Mouse (Mus musculus): ENCODE data around the gene Ctnnb1. TPM values are rescaled to one million over a fixed set of nuclear protein-coding genes. Genes with fewer than 3 reads are reported as not detected.

Gene Ctnnb1
- polyA plus RNA-seq, 1 experiment from 2014 or later = 740 TPM

- peaks cover 15% of the 10 kb centered on the region for H3K4me1 ChIP-seq (ENCODE audit: control insufficient read depth, insufficient read depth, low read length)
- no peak for ATAC-seq (ENCODE audit: low FRiP score, low TSS enrichment)
- H3K27ac ChIP-seq (ENCODE audit: low read depth, low read length) = no peak overlapping the region
- 77% methylated on average over 3 of the region's 3 CpGs for WGBS
- no peaks in the 10 kb centered on the region for H3K9me3 ChIP-seq (ENCODE audit: control insufficient read depth, low read length)
- no peak overlapping the region for H3K4me3 ChIP-seq (ENCODE audit: low read length)
- H3K36me3 ChIP-seq (ENCODE audit: control insufficient read depth, insufficient read depth, low read length) = peaks cover 99% of the 10 kb centered on the region
- H3K4me2 ChIP-seq (replicated peaks; ENCODE audit: low read depth, low read length) = no peak overlapping the region
- no peak overlapping the region for H3K9ac ChIP-seq (ENCODE audit: low read depth, low read length)
- H3K27me3 ChIP-seq (ENCODE audit: control insufficient read depth, insufficient read depth, low read length) = no peaks in the 10 kb centered on the region
Observed at GRCm38 (mm10) chr9:120961466-120961865, 32.5 kb downstream of the Ctnnb1 start.

GRCm38 (mm10) chr9:120961969-120962700, 33.1 kb downstream of the Ctnnb1 start:
- Histone ChIP-seq H3K27ac (ENCODE audit: low read depth, low read length) (no peak overlapping the region), H3K4me1 (ENCODE audit: control insufficient read depth, insufficient read depth, low read length) (peaks cover 15% of the 10 kb centered on the region), H3K4me3 (ENCODE audit: low read length) (no peak overlapping the region), H3K27me3 (ENCODE audit: control insufficient read depth, insufficient read depth, low read length) (no peaks in the 10 kb centered on the region), H3K4me2 (replicated peaks; ENCODE audit: low read depth, low read length) (no peak overlapping the region), H3K9me3 (ENCODE audit: control insufficient read depth, low read length) (no peaks in the 10 kb centered on the region), H3K36me3 (ENCODE audit: control insufficient read depth, insufficient read depth, low read length) (peaks cover 99% of the 10 kb centered on the region), H3K9ac (ENCODE audit: low read depth, low read length) (no peak overlapping the region)
- ATAC-seq (ENCODE audit: low FRiP score, low TSS enrichment) = no peak
- WGBS = 83% methylated on average over 3 of the region's 3 CpGs

- WGBS = 79% methylated on average over 4 of the region's 4 CpGs
- Histone ChIP-seq H3K9me3 (ENCODE audit: control insufficient read depth, low read length) (no peaks in the 10 kb centered on the region), H3K4me2 (replicated peaks; ENCODE audit: low read depth, low read length) (no peak overlapping the region), H3K9ac (ENCODE audit: low read depth, low read length) (no peak overlapping the region), H3K27me3 (ENCODE audit: control insufficient read depth, insufficient read depth, low read length) (no peaks in the 10 kb centered on the region), H3K27ac (ENCODE audit: low read depth, low read length) (no peak overlapping the region), H3K4me3 (ENCODE audit: low read length) (no peak overlapping the region), H3K36me3 (ENCODE audit: control insufficient read depth, insufficient read depth, low read length) (peaks cover 97% of the 10 kb centered on the region), H3K4me1 (ENCODE audit: control insufficient read depth, insufficient read depth, low read length) (peaks cover 15% of the 10 kb centered on the region)
- peak; percentile 25; the same call in 1 of the 2 replicates for ATAC-seq (ENCODE audit: low FRiP score, low TSS enrichment)
Observed at GRCm38 (mm10) chr9:120963104-120963503, 34.1 kb downstream of the Ctnnb1 start.

- Histone ChIP-seq H3K9me3 (ENCODE audit: control insufficient read depth, low read length) (no peaks in the 10 kb centered on the region), H3K27ac (ENCODE audit: low read depth, low read length) (no peak overlapping the region), H3K4me2 (replicated peaks; ENCODE audit: low read depth, low read length) (no peak overlapping the region), H3K4me3 (ENCODE audit: low read length) (no peak overlapping the region), H3K9ac (ENCODE audit: low read depth, low read length) (no peak overlapping the region), H3K4me1 (ENCODE audit: control insufficient read depth, insufficient read depth, low read length) (peaks cover 15% of the 10 kb centered on the region), H3K27me3 (ENCODE audit: control insufficient read depth, insufficient read depth, low read length) (no peaks in the 10 kb centered on the region), H3K36me3 (ENCODE audit: control insufficient read depth, insufficient read depth, low read length) (peaks cover 97% of the 10 kb centered on the region)
- WGBS = 55% methylated on average over 3 of the region's 3 CpGs
- no peak for ATAC-seq (ENCODE audit: low FRiP score, low TSS enrichment)
Observed at GRCm38 (mm10) chr9:120963720-120964119, 34.7 kb downstream of the Ctnnb1 start.

GRCm38 (mm10) chr9:120964224-120964623, 35.2 kb downstream of the Ctnnb1 start:
- WGBS = 50% methylated on average over 5 of the region's 5 CpGs
- Histone ChIP-seq H3K4me1 (ENCODE audit: control insufficient read depth, insufficient read depth, low read length) (peaks cover 15% of the 10 kb centered on the region), H3K4me3 (ENCODE audit: low read length) (no peak overlapping the region), H3K36me3 (ENCODE audit: control insufficient read depth, insufficient read depth, low read length) (peaks cover 97% of the 10 kb centered on the region), H3K27ac (ENCODE audit: low read depth, low read length) (no peak overlapping the region), H3K27me3 (ENCODE audit: control insufficient read depth, insufficient read depth, low read length) (no peaks in the 10 kb centered on the region), H3K9ac (ENCODE audit: low read depth, low read length) (no peak overlapping the region), H3K9me3 (ENCODE audit: control insufficient read depth, low read length) (no peaks in the 10 kb centered on the region), H3K4me2 (replicated peaks; ENCODE audit: low read depth, low read length) (no peak overlapping the region)
- peak; percentile 18; the same call in 1 of the 2 replicates for ATAC-seq (ENCODE audit: low FRiP score, low TSS enrichment)

GRCm38 (mm10) chr9:120965007-120965406, 36.0 kb downstream of the Ctnnb1 start:
- no peak overlapping the region for H3K4me2 ChIP-seq (replicated peaks; ENCODE audit: low read depth, low read length)
- no peak overlapping the region for H3K9ac ChIP-seq (ENCODE audit: low read depth, low read length)
- no peak overlapping the region for H3K27ac ChIP-seq (ENCODE audit: low read depth, low read length)
- H3K4me1 ChIP-seq (ENCODE audit: control insufficient read depth, insufficient read depth, low read length) = peaks cover 15% of the 10 kb centered on the region
- no peaks in the 10 kb centered on the region for H3K9me3 ChIP-seq (ENCODE audit: control insufficient read depth, low read length)
- H3K36me3 ChIP-seq (ENCODE audit: control insufficient read depth, insufficient read depth, low read length) = peaks cover 94% of the 10 kb centered on the region
- no peaks in the 10 kb centered on the region for H3K27me3 ChIP-seq (ENCODE audit: control insufficient read depth, insufficient read depth, low read length)
- no peak overlapping the region for H3K4me3 ChIP-seq (ENCODE audit: low read length)
- ATAC-seq (ENCODE audit: low FRiP score, low TSS enrichment) = no peak
- WGBS = 89% methylated on average over 10 of the region's 10 CpGs

- no peaks in the 10 kb centered on the region for H3K27me3 ChIP-seq (ENCODE audit: control insufficient read depth, insufficient read depth, low read length)
- no peak overlapping the region for H3K4me3 ChIP-seq (ENCODE audit: low read length)
- no peak overlapping the region for H3K9ac ChIP-seq (ENCODE audit: low read depth, low read length)
- H3K9me3 ChIP-seq (ENCODE audit: control insufficient read depth, low read length) = no peaks in the 10 kb centered on the region
- no peak overlapping the region for H3K27ac ChIP-seq (ENCODE audit: low read depth, low read length)
- H3K4me1 ChIP-seq (ENCODE audit: control insufficient read depth, insufficient read depth, low read length) = no peaks in the 10 kb centered on the region
- 62% methylated on average over 6 of the region's 6 CpGs for WGBS
- no peak overlapping the region for H3K4me2 ChIP-seq (replicated peaks; ENCODE audit: low read depth, low read length)
- H3K36me3 ChIP-seq (ENCODE audit: control insufficient read depth, insufficient read depth, low read length) = peaks cover 17% of the 10 kb centered on the region; the same call in 1 of the 2 replicates
- ATAC-seq (ENCODE audit: low FRiP score, low TSS enrichment) = no peak
Observed at GRCm38 (mm10) chr9:120973026-120973515, 44.1 kb downstream of the Ctnnb1 start.

GRCm38 (mm10) chr9:120974209-120974608, 45.2 kb downstream of the Ctnnb1 start:
- H3K36me3 ChIP-seq (ENCODE audit: control insufficient read depth, insufficient read depth, low read length) = peaks cover 6% of the 10 kb centered on the region; the same call in 1 of the 2 replicates
- no peaks in the 10 kb centered on the region for H3K27me3 ChIP-seq (ENCODE audit: control insufficient read depth, insufficient read depth, low read length)
- 76% methylated on average over 2 of the region's 2 CpGs for WGBS
- H3K4me2 ChIP-seq (replicated peaks; ENCODE audit: low read depth, low read length) = no peak overlapping the region
- ATAC-seq (ENCODE audit: low FRiP score, low TSS enrichment) = no peak
- no peak overlapping the region for H3K9ac ChIP-seq (ENCODE audit: low read depth, low read length)
- no peak overlapping the region for H3K27ac ChIP-seq (ENCODE audit: low read depth, low read length)
- no peaks in the 10 kb centered on the region for H3K9me3 ChIP-seq (ENCODE audit: control insufficient read depth, low read length)
- H3K4me1 ChIP-seq (ENCODE audit: control insufficient read depth, insufficient read depth, low read length) = no peaks in the 10 kb centered on the region
- no peak overlapping the region for H3K4me3 ChIP-seq (ENCODE audit: low read length)

- WGBS = 72% methylated on average over 5 of the region's 5 CpGs
- H3K27ac ChIP-seq (ENCODE audit: low read depth, low read length) = no peak overlapping the region
- ATAC-seq (ENCODE audit: low FRiP score, low TSS enrichment) = no peak
Observed at GRCm38 (mm10) chr9:120976158-120976557, 47.1 kb downstream of the Ctnnb1 start.

More at GRCm38 (mm10) chr9:120976158-120976557, 47.1 kb downstream of the Ctnnb1 start:
- H3K4me1 ChIP-seq (ENCODE audit: control insufficient read depth, insufficient read depth, low read length) = no peaks in the 10 kb centered on the region
- no peak overlapping the region for H3K9ac ChIP-seq (ENCODE audit: low read depth, low read length)
- H3K27me3 ChIP-seq (ENCODE audit: control insufficient read depth, insufficient read depth, low read length) = no peaks in the 10 kb centered on the region
- H3K36me3 ChIP-seq (ENCODE audit: control insufficient read depth, insufficient read depth, low read length) = no peaks in the 10 kb centered on the region
- H3K4me2 ChIP-seq (replicated peaks; ENCODE audit: low read depth, low read length) = no peak overlapping the region
- no peaks in the 10 kb centered on the region for H3K9me3 ChIP-seq (ENCODE audit: control insufficient read depth, low read length)
- no peak overlapping the region for H3K4me3 ChIP-seq (ENCODE audit: low read length)
